Mouse (Mus musculus): ENCODE data around the gene Skil.
"Not testable (repeated sequence)": the region's sequence is repeated elsewhere in the genome, so short reads cannot be mapped to it uniquely, and the experiment has no call there.

Gene Skil

GRCm38 (mm10) chr3:31126848-31127247 is 32.0 kb downstream of the Skil start:
- DNase-seq (ENCODE audit: low spot score in 2 of 2): no peak

- no peak for DNase-seq (ENCODE audit: low spot score in 2 of 2)
Observed at GRCm38 (mm10) chr3:31129766-31130165, 34.9 kb downstream of the Skil start.

- DNase-seq (ENCODE audit: low spot score in 2 of 2): no peak
Observed at GRCm38 (mm10) chr3:31133664-31134063, 38.8 kb downstream of the Skil start.

- DNase-seq (ENCODE audit: low spot score in 2 of 2): no peak
Observed at GRCm38 (mm10) chr3:31134246-31134645, 39.4 kb downstream of the Skil start.

GRCm38 (mm10) chr3:31134696-31135095 is 39.8 kb downstream of the Skil start:
- no peak for DNase-seq (ENCODE audit: low spot score in 2 of 2)

- DNase-seq (ENCODE audit: low spot score in 2 of 2): not testable (repeated sequence)
Observed at GRCm38 (mm10) chr3:31136591-31136990, 41.7 kb downstream of the Skil start.

GRCm38 (mm10) chr3:31138454-31139424 is 43.9 kb downstream of the Skil start:
- DNase-seq (ENCODE audit: low spot score in 2 of 2): peak in 1 of 2 experiments; percentile 86

- DNase-seq (ENCODE audit: low spot score in 2 of 2): no peak
Observed at GRCm38 (mm10) chr3:31141621-31142020, 46.8 kb downstream of the Skil start.

GRCm38 (mm10) chr3:31145222-31145621 is 50.4 kb downstream of the Skil start:
- not testable (repeated sequence) for DNase-seq (ENCODE audit: low spot score in 2 of 2)

GRCm38 (mm10) chr3:31145641-31146290 is 50.9 kb downstream of the Skil start:
- peak in 1 of 2 experiments; percentile 86 for DNase-seq (ENCODE audit: low spot score in 2 of 2)

GRCm38 (mm10) chr3:31148595-31148994 is 53.7 kb downstream of the Skil start:
- DNase-seq (ENCODE audit: low spot score in 2 of 2): no peak

- DNase-seq (ENCODE audit: low spot score in 2 of 2): peak in 1 of 2 experiments; percentile 28
Observed at GRCm38 (mm10) chr3:31149706-31150105, 54.8 kb downstream of the Skil start, which contains the start of gene Cldn11. Gene Cldn11 (plus strand): TSS chr3:31149920.

GRCm38 (mm10) chr3:31152108-31152507 is 57.2 kb downstream of the Skil start:
- peak in 1 of 2 experiments; percentile 37 for DNase-seq (ENCODE audit: low spot score in 2 of 2)

GRCm38 (mm10) chr3:31156126-31156525 is 61.3 kb downstream of the Skil start:
- no peak for DNase-seq (ENCODE audit: low spot score in 2 of 2)

GRCm38 (mm10) chr3:31157776-31158175 is 62.9 kb downstream of the Skil start:
- DNase-seq (ENCODE audit: low spot score in 2 of 2): no peak

- no peak for DNase-seq (ENCODE audit: low spot score in 2 of 2)
Observed at GRCm38 (mm10) chr3:31160046-31160445, 65.2 kb downstream of the Skil start.

- DNase-seq (ENCODE audit: low spot score in 2 of 2): no peak
Observed at GRCm38 (mm10) chr3:31161336-31161735, 66.5 kb downstream of the Skil start.

- DNase-seq (ENCODE audit: low spot score in 2 of 2): no peak
Observed at GRCm38 (mm10) chr3:31162860-31163259, 68.0 kb downstream of the Skil start.

GRCm38 (mm10) chr3:31165803-31166202 is 70.9 kb downstream of the Skil start:
- no peak for DNase-seq (ENCODE audit: low spot score in 2 of 2)

- peak; percentile 60 to 76 for DNase-seq (ENCODE audit: low spot score in 2 of 2)
Observed at GRCm38 (mm10) chr3:31166365-31166871, 71.6 kb downstream of the Skil start.
